Mouse (Mus musculus) monocyte, adult 59 days (primary cell): Measurements from ENCODE around the gene Egr2. TPM values are rescaled to one million over a fixed set of nuclear protein-coding genes. Genes with fewer than 3 reads are reported as not detected.

Source experiments
- total RNA-seq, 2 experiments: library from RNA; stranded (reverse); gene quantifications; one replicate each; pipeline ENCODE4 v1.2.4; 2023

Gene Egr2
- 10 to 100 TPM; 15.5 to 15.8 TPM for total RNA-seq

GRCm38 (mm10) chr10:67535256-67535655, at the start of gene Egr2:
Egr2 (plus strand) TSS chr10:67535475.

GRCm38 (mm10) chr10:67548877-67549731, 13.8 kb downstream of the Egr2 start, which contains the start of gene Ado:
Ado (minus strand) TSS chr10:67548955.

Other genes with a start within 250 kb of the Egr2 start
- 10 to 100 TPM; 12.9 to 13.7 TPM for gene Ado, start 13.5 kb downstream of the Egr2 start, total RNA-seq